Mouse (Mus musculus): ENCODE measurements around the gene Ankib1.
"Not testable (repeated sequence)": the region's sequence is repeated elsewhere in the genome, so short reads cannot be mapped to it uniquely, and the experiment has no call there.

Ankib1 gene

GRCm38 (mm10) chr5:3725491-3725890 is 77.2 kb downstream of the Ankib1 start:
- DNase-seq (ENCODE audit: low spot score in 2 of 2): no peak

- no peak for DNase-seq (ENCODE audit: low spot score in 2 of 2)
Measured at GRCm38 (mm10) chr5:3723415-3723814, 79.3 kb downstream of the Ankib1 start.

GRCm38 (mm10) chr5:3722873-3723272 is 79.9 kb downstream of the Ankib1 start:
- DNase-seq (ENCODE audit: low spot score in 2 of 2): no peak

GRCm38 (mm10) chr5:3719371-3719770 is 83.4 kb downstream of the Ankib1 start:
- no peak for DNase-seq (ENCODE audit: low spot score in 2 of 2)

- DNase-seq (ENCODE audit: low spot score in 2 of 2): no peak
Measured at GRCm38 (mm10) chr5:3715800-3716199, 86.9 kb downstream of the Ankib1 start.

- DNase-seq (ENCODE audit: low spot score in 2 of 2): no peak
Measured at GRCm38 (mm10) chr5:3702180-3702579, 100.5 kb downstream of the Ankib1 start.

GRCm38 (mm10) chr5:3700025-3700424 is 102.7 kb downstream of the Ankib1 start:
- no peak for DNase-seq (ENCODE audit: low spot score in 2 of 2)

- DNase-seq (ENCODE audit: low spot score in 2 of 2): no peak
Measured at GRCm38 (mm10) chr5:3696031-3696430, 106.7 kb downstream of the Ankib1 start.

GRCm38 (mm10) chr5:3695191-3695590 is 107.5 kb downstream of the Ankib1 start:
- DNase-seq (ENCODE audit: low spot score in 2 of 2): no peak

- no peak for DNase-seq (ENCODE audit: low spot score in 2 of 2)
Measured at GRCm38 (mm10) chr5:3692956-3693355, 109.8 kb downstream of the Ankib1 start.

GRCm38 (mm10) chr5:3691283-3691682 is 111.4 kb downstream of the Ankib1 start:
- no peak for DNase-seq (ENCODE audit: low spot score in 2 of 2)

- no peak for DNase-seq (ENCODE audit: low spot score in 2 of 2)
Measured at GRCm38 (mm10) chr5:3688298-3688697, 114.4 kb downstream of the Ankib1 start.

GRCm38 (mm10) chr5:3669938-3670554 is 132.7 kb downstream of the Ankib1 start:
- DNase-seq (ENCODE audit: low spot score in 2 of 2): no peak

- DNase-seq (ENCODE audit: low spot score in 2 of 2): no peak
Measured at GRCm38 (mm10) chr5:3666585-3666984, 136.1 kb downstream of the Ankib1 start.

- DNase-seq (ENCODE audit: low spot score in 2 of 2): no peak
Measured at GRCm38 (mm10) chr5:3665225-3665624, 137.5 kb downstream of the Ankib1 start.

GRCm38 (mm10) chr5:3657085-3657484 is 145.6 kb downstream of the Ankib1 start, which contains the start of gene Gatad1:
Gene Gatad1 (minus strand): TSS chr5:3657185.
- DNase-seq (ENCODE audit: low spot score in 2 of 2): no peak

GRCm38 (mm10) chr5:3653801-3654200 is 148.9 kb downstream of the Ankib1 start:
- no peak for DNase-seq (ENCODE audit: low spot score in 2 of 2)

GRCm38 (mm10) chr5:3652903-3653575 is 149.7 kb downstream of the Ankib1 start:
- DNase-seq (ENCODE audit: low spot score in 2 of 2): not testable (repeated sequence)

- DNase-seq (ENCODE audit: low spot score in 2 of 2): no peak
Measured at GRCm38 (mm10) chr5:3651621-3652020, 151.1 kb downstream of the Ankib1 start.

- no peak for DNase-seq (ENCODE audit: low spot score in 2 of 2)
Measured at GRCm38 (mm10) chr5:3650881-3651280, 151.8 kb downstream of the Ankib1 start, which contains the start of gene Tmbim7. Gene Tmbim7 (plus strand): TSS chr5:3651181.

GRCm38 (mm10) chr5:3648849-3649210 is 153.9 kb downstream of the Ankib1 start:
- DNase-seq (ENCODE audit: low spot score in 2 of 2): no peak

- DNase-seq (ENCODE audit: low spot score in 2 of 2): no peak
Measured at GRCm38 (mm10) chr5:3648206-3648848, 154.4 kb downstream of the Ankib1 start.

- peak; percentile 69 to 70 for DNase-seq (ENCODE audit: low spot score in 2 of 2)
Measured at GRCm38 (mm10) chr5:3647708-3648121, 155.0 kb downstream of the Ankib1 start.

Measured in frontal cortex, postnatal 14 days (tissue).